In the genomic region with DNA sequence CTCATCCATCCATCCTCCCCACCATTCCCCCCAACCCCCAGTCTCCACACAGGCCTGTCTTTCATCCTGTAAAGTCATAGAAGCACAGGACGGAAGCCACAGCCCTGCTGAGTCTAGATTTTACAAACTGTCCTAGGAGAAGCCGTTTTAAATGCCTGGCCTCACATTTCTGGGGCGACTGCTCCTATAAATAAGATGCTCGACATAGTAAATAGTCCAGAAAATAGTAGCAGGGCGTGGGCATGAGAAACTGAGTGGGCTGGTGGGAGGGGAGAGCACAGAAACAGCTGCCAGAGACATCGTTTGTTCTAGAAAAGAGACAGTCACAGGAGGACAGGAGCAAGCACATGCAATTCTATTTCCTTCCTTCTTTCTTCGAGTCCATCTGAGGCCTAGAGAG, we compare ENCODE assay signal across 10 mouse cellular contexts.
"Had no signal": no experiment of that assay in that cellular context is flagged by ENCODE, and none has a peak within 500 bp of the region (broad histone marks: within the 10 kb centered on the region; RNA-seq: fewer than 3 reads in every experiment).

No protein-coding gene starts in this region.

- DNase-seq: kidney, adult 18-20 months; kidney, adult 9 months; kidney, postnatal 14 days; kidney, postnatal 4 days; liver; lung, adult 18-20 months; lung, postnatal 10 days; lung, postnatal 36 days; spleen, adult 18-20 months; thymus, postnatal 25 days had no signal
